Mouse (Mus musculus): ENCODE data around the gene Klhl35.

GRCm38 (mm10) chr7:99499128-99499527, 33.3 kb downstream of the Klhl35 start:
- TF ChIP-seq POLR2A (IDR thresholded peaks at IDR 0.05; ENCODE audit: borderline replicate concordance, insufficient read depth, low read length) (no peak), CTCF (IDR thresholded peaks at IDR 0.05; ENCODE audit: borderline replicate concordance, insufficient read depth, low read depth, low read length) (no peak)
